Mouse (Mus musculus) liver, embryonic 14.5 days (tissue): ENCODE measurements around the gene Gpatch3.

ENCODE experiments used
- CTCF ChIP-seq: IDR thresholded peaks from 2 replicates; pipeline ENCODE4 v1.5.1; 2016; ENCODE audit warnings: antibody characterized with exemption, low read depth, control low read depth
- EP300 ChIP-seq: IDR thresholded peaks from 2 replicates; pipeline ENCODE4 v1.6.1; 2016; ENCODE audit warnings: antibody characterized with exemption, low read depth

GRCm38 (mm10) chr4:133574070-133574842 lies at the start of gene Gpatch3:
- TF ChIP-seq CTCF = peak; percentile 36; the same call in 1 of the 2 replicates
- peak; percentile 72 for TF ChIP-seq EP300
